Mouse (Mus musculus) heart, embryonic 10.5 days (tissue): ENCODE measurements around the gene Cul7. TPM values are rescaled to one million over a fixed set of nuclear protein-coding genes. Genes with fewer than 3 reads are reported as not detected.

Experiments
- DNase-seq: peaks from one replicate; pipeline ENCODE4 v3.0.0-alpha.2; 2017; ENCODE audit warnings: low spot score
- H3K27ac ChIP-seq: fragments of 300-500 bp; sonication (generic); 2 replicates; pipeline ENCODE4 v1.5.1; 2016; ENCODE audit warnings: mild to moderate bottlenecking
- H3K27me3 ChIP-seq: fragments of 300-500 bp; sonication (generic); 2 replicates; pipeline ENCODE4 v1.6.1; 2016; ENCODE audit warnings: mild to moderate bottlenecking; ENCODE audit not compliant: poor library complexity, insufficient read depth, severe bottlenecking
- H3K36me3 ChIP-seq: fragments of 300-500 bp; sonication (generic); 2 replicates; pipeline ENCODE4 v1.6.1; 2016; ENCODE audit warnings: mild to moderate bottlenecking, moderate library complexity
- H3K4me1 ChIP-seq: fragments of 300-500 bp; sonication (generic); 2 replicates; pipeline ENCODE4 v1.6.1; 2016; ENCODE audit warnings: mild to moderate bottlenecking
- H3K4me3 ChIP-seq: fragments of 300-500 bp; sonication (generic); 2 replicates; pipeline ENCODE4 v1.5.1; 2016; ENCODE audit warnings: mild to moderate bottlenecking, moderate library complexity
- H3K9me3 ChIP-seq: fragments of 300-500 bp; sonication (generic); 2 replicates; pipeline ENCODE4 v1.6.1; 2016; ENCODE audit warnings: mild to moderate bottlenecking, moderate library complexity
- WGBS: fragments of 180-500 bp; shearing (Covaris S2); methylation state at CpG from one replicate; pipeline ENCODE4 v1.1.7; 2016; 5-methylcytosine and 5-hydroxymethylcytosine counted together
- polyA plus RNA-seq: library from polyadenylated mRNA; unstranded; fragments of >200 nt; fragmentation: Nextera tagmentation; extraction: Ambion mirVana; gene quantifications from 2 replicates; pipeline ENCODE4 v1.2.1, GENCODE M21; 2016

Gene Cul7
- polyA plus RNA-seq, 1 experiment from 2014 or later, result 44.8 TPM

GRCm38 (mm10) chr17:46618769-46619682 is 31.1 kb upstream of the Cul7 start:
- Histone ChIP-seq H3K4me1 (peaks cover 94% of the 10 kb centered on the region), H3K27ac (peak overlapping the region; percentile 94), H3K27me3 (no peaks in the 10 kb centered on the region), H3K36me3 (no peaks in the 10 kb centered on the region), H3K4me3 (peak overlapping the region; percentile 40), H3K9me3 (no peaks in the 10 kb centered on the region)
- no peak for DNase-seq
- 8% methylated on average over 27 of the region's 27 CpGs for WGBS

DNA sequence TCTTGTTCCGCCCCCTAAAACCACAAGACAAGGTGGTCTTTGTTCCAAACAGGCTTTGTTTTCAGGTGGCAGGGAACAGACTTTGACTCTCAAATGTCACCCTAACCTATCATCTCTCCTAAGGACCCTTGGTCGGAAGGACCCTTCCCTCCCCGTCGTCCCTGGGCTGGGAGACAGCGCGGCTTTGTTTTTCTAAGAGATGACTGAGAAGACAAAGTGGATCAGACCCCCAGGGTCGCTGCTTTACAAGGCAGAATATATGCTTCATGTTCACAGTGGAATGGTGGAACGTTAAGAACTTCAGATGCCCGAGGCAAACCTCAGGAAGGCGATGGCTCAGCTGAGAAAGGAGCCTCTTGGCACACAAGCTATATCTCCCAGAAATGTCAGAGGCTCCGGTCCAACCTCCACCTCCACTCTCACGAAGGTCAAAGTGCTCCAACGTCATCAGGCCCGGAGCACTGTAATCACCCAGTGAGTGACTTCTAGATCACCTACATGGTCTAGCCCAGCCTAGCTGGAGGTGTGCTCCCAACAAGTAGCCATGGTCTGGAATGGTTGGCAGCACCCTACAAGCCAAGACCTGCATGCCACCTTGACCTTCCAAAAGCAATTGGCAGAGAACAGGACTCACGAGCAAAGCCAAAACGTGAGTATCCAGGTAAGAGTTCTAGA is 30.3 kb upstream of the Cul7 start:
- Histone ChIP-seq H3K9me3 (no peaks in the 10 kb centered on the region), H3K27me3 (no peaks in the 10 kb centered on the region), H3K36me3 (no peaks in the 10 kb centered on the region), H3K27ac (peak overlapping the region; percentile 94), H3K4me3 (peak overlapping the region; percentile 40), H3K4me1 (peaks cover 97% of the 10 kb centered on the region)
- WGBS, result 23% methylated on average over 16 of the region's 16 CpGs
- no peak for DNase-seq

DNA sequence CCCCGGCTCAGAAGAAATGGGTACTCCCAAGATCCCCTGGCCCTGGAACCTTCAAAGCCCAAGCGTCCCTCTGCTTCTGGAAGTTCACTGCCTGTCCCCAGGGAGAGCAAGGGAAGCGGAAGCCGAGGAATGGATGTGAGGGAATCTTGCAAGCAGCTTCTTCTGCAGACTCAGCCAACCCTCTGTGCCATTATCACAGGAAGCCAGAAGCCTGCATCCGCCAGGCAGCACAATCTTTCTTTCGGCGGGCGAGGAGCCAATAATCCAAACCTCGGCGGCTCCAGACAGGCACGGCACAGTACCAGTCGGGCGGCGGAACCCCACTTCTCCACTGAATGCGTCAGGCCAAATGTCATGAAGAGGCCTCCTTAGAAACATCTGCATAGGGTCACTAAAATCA is 28.8 kb upstream of the Cul7 start:
- Histone ChIP-seq H3K27me3 (no peaks in the 10 kb centered on the region), H3K27ac (peak overlapping the region; percentile 94), H3K4me3 (peak overlapping the region; percentile 38), H3K36me3 (no peaks in the 10 kb centered on the region), H3K4me1 (peaks cover 99% of the 10 kb centered on the region), H3K9me3 (no peaks in the 10 kb centered on the region)
- peak; percentile 86 for DNase-seq
- 30% methylated on average over 15 of the region's 15 CpGs for WGBS

DNA sequence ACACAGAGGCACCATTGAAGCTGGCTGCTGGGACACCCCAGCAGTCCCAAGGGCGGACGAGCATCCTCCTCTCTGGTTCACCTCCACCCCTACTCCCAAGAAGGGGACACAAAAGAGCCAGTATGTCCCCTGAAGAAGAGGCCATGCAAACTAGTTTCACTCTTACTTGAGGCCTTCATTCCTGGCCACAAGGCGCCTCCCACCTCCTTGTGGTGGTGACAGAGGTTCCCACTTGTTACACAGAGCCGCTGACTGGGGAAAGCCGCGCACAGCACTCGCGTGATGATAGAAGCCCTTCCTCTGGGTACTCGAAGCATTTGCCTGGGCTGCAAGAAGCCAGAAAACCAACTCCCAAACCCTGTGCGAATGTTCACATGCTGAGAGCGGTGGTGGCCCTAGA is 27.9 kb upstream of the Cul7 start:
- H3K27me3 ChIP-seq, result no peaks in the 10 kb centered on the region
- H3K4me3 ChIP-seq, result peak overlapping the region; percentile 29; the same call in 1 of the 2 replicates
- no peaks in the 10 kb centered on the region for H3K36me3 ChIP-seq
- no peaks in the 10 kb centered on the region for H3K9me3 ChIP-seq
- H3K27ac ChIP-seq, result peak overlapping the region; percentile 94
- 42% methylated on average over 11 of the region's 11 CpGs for WGBS
- no peak for DNase-seq
- H3K4me1 ChIP-seq, result peaks cover 99% of the 10 kb centered on the region

- no peaks in the 10 kb centered on the region for H3K27me3 ChIP-seq
- H3K27ac ChIP-seq, result peak overlapping the region; percentile 94
- 19% methylated on average over 10 of the region's 10 CpGs for WGBS
- peaks cover 92% of the 10 kb centered on the region for H3K4me1 ChIP-seq
- no peaks in the 10 kb centered on the region for H3K9me3 ChIP-seq
- peak overlapping the region; percentile 44 for H3K4me3 ChIP-seq
- H3K36me3 ChIP-seq, result no peaks in the 10 kb centered on the region
- no peak for DNase-seq
These were observed 26.1 kb upstream of the Cul7 start for GRCm38 (mm10) chr17:46623819-46624557.

DNA sequence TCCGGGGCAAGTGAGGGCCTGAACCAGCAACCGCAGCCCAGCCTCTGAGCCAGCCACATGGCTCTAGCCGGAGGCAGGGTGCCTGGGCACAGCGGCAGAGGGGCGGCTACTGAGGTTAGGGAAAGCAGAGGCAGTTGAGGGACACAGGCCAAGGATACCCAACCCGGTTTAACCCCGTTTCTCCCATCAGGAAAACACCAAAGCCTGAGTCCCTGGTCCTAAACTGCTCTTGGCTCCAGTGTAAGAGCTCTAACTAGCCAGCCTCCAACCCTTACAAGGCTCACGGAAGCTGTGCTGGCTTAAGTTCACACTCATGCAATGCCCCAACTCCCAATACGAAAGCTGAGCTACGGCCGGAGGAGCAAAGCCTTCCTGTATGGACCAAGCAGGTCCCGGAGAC is 25.5 kb upstream of the Cul7 start:
- Histone ChIP-seq H3K36me3 (no peaks in the 10 kb centered on the region), H3K4me1 (peaks cover 89% of the 10 kb centered on the region), H3K27ac (peak overlapping the region; percentile 88), H3K27me3 (no peaks in the 10 kb centered on the region), H3K4me3 (peak overlapping the region; percentile 44), H3K9me3 (no peaks in the 10 kb centered on the region)
- 53% methylated on average over 12 of the region's 12 CpGs for WGBS
- DNase-seq, result no peak

DNA sequence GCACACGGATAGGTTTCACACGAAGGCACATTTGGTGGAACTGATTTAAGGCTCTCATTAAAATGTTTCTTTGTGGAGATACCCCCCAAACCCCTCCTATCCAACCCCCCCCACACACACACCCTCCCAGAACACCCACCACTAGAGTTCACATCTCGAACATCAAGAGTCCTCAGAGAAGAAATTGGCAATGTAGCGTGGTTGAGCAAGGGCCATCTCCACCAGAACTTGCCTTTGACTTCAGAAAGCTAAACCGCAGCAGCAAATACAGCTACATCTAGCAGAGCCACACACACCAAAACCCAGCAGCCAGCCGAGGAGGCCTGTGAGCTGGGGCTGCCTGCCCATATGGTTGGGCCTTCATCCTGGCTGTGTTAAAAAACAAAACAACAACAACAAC is 22.7 kb upstream of the Cul7 start:
- DNase-seq, result no peak
- Histone ChIP-seq H3K4me3 (peak overlapping the region; percentile 97), H3K27ac (peak overlapping the region; percentile 96), H3K36me3 (peaks cover 9% of the 10 kb centered on the region; the same call in 1 of the 2 replicates), H3K27me3 (no peaks in the 10 kb centered on the region), H3K4me1 (peaks cover 81% of the 10 kb centered on the region), H3K9me3 (no peaks in the 10 kb centered on the region)
- 54% methylated on average over 6 of the region's 6 CpGs for WGBS

GRCm38 (mm10) chr17:46628471-46628790 is 21.7 kb upstream of the Cul7 start:
- no peaks in the 10 kb centered on the region for H3K27me3 ChIP-seq
- peak overlapping the region; percentile 97 for H3K4me3 ChIP-seq
- no peaks in the 10 kb centered on the region for H3K9me3 ChIP-seq
- under 1% methylated on average over 13 of the region's 13 CpGs for WGBS
- peaks cover 71% of the 10 kb centered on the region for H3K4me1 ChIP-seq
- H3K27ac ChIP-seq, result peak overlapping the region; percentile 96
- no peak for DNase-seq
- peaks cover 19% of the 10 kb centered on the region; the same call in 1 of the 2 replicates for H3K36me3 ChIP-seq

- Histone ChIP-seq H3K4me1 (peaks cover 65% of the 10 kb centered on the region), H3K27ac (peak within 1 kb of the TSS; percentile 96), H3K36me3 (peaks cover 20% of the 10 kb centered on the region; the same call in 1 of the 2 replicates), H3K27me3 (no peaks in the 10 kb centered on the region), H3K9me3 (no peaks in the 10 kb centered on the region), H3K4me3 (peak within 1 kb of the TSS; percentile 97)
- DNase-seq, result peak; percentile 93
- under 1% methylated on average over 79 of the region's 90 CpGs for WGBS
These were observed 21.1 kb upstream of the Cul7 start, which contains the start of gene Ptk7 for GRCm38 (mm10) chr17:46628791-46629684. Gene Ptk7, minus strand, starts transcription at chr17:46629504.

DNA sequence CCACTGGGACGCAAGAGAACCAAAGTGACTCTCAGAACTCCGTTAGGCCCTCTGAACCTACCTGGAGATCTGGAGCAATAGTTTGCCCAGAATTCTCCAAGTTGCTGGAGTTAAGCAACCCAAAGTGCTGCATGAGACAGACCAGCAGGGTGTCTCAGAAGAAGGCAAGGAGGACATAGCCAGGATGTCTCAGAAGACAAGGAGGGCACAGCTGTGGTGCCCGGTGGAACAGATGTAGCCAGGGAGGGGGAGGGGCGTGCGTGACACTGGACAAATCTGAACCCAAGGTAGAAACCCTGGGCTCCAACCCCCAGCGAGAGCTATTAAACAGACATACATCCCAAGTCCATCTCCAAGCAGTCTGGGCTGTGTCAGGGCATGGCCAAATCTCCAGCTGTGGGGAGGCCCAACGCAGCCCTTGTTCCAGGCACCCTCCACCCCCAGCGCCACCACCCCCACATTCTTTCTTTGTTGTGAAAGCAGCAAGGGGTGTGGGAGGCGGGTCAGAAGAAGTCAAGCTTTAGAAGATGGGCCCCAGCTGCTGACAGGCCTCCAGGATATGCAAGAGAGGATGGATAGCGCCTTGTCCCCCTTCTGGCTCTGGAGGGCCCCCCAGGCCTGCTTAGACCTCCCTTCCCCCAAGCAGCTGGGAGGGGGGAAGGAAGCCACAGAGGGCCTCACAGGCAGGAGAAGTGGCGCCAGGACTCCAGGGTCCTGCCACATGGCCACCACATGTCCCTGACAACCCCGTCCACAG is 20.3 kb upstream of the Cul7 start:
- Histone ChIP-seq H3K4me1 (peaks cover 56% of the 10 kb centered on the region), H3K36me3 (peaks cover 21% of the 10 kb centered on the region; the same call in 1 of the 2 replicates), H3K27me3 (no peaks in the 10 kb centered on the region), H3K27ac (peak overlapping the region; percentile 96), H3K9me3 (no peaks in the 10 kb centered on the region), H3K4me3 (peak overlapping the region; percentile 97)
- 6% methylated on average over 12 of the region's 12 CpGs for WGBS
- DNase-seq, result peak; percentile 89

- DNase-seq, result no peak
- H3K27me3 ChIP-seq, result no peaks in the 10 kb centered on the region
- peaks cover 21% of the 10 kb centered on the region for H3K4me1 ChIP-seq
- peak overlapping the region; percentile 44; the same call in 1 of the 2 replicates for H3K27ac ChIP-seq
- peaks cover 62% of the 10 kb centered on the region for H3K36me3 ChIP-seq
- peak overlapping the region; percentile 38 for H3K4me3 ChIP-seq
- 34% methylated on average over 15 of the region's 15 CpGs for WGBS
- no peaks in the 10 kb centered on the region for H3K9me3 ChIP-seq
These were observed 13.2 kb upstream of the Cul7 start for GRCm38 (mm10) chr17:46636831-46637523.
